Mouse (Mus musculus): ENCODE measurements around the gene Gm8947.
A peak's percentile ranks its signal among the peaks of the same experiment; 100 is the strongest.
"Not testable (repeated sequence)": the region's sequence is repeated elsewhere in the genome, so short reads cannot be mapped to it uniquely, and the experiment has no call there.

Gene Gm8947

DNA sequence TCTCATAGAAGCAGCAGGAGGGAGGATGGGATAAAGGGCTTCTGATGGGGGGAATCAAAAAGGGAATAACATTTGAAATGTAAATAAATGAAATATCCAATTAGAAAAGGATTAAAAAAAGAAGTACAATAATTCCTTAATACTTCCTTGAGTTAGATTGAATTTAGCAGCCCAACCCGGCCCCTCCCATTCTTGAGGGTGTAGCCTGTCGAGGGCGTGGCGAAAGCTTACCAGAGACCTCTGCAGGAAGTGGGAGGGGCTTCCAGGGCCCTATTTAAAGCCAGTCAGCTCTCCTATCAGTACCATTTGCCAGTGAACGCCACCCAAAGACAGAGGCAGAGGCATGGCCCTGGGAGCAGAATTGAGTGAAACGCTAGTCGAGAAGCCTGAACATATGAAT, at the start of gene Gm8947:
Gm8947 (plus strand) TSS at position 302 of the 400 bp plus-strand sequence.
- DNase-seq (ENCODE audit: low read depth): not testable (repeated sequence)

- no peak for DNase-seq (ENCODE audit: low read depth)
These were observed 47.6 kb upstream of the Gm8947 start for GRCm38 (mm10) chr1:151144471-151145146.

DNA sequence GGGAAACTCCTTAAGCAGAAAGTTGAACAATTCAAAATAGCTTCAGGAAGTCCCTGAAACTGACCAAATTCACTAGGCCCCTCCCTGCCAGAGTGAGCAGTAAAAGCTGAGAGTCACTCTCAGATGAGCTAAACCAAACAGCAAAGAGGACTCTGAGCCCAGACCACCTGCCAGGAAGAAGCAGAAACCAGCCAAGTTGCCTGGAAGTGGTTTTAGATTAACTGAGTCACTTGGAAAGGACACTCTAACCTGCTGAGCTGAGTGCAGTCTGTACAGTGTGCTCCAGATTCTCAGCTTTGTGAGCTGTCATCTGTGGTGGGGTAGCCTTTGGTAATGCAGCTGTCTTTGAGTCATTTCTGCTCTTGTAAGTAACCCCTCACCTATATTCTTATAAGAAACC, 44.4 kb upstream of the Gm8947 start:
- DNase-seq (ENCODE audit: low read depth): no peak

- DNase-seq (ENCODE audit: low read depth): no peak
These were observed 42.0 kb upstream of the Gm8947 start for GRCm38 (mm10) chr1:151150211-151150610.

- DNase-seq (ENCODE audit: low read depth): no peak
These were observed 41.1 kb upstream of the Gm8947 start for GRCm38 (mm10) chr1:151151089-151151488.

DNA sequence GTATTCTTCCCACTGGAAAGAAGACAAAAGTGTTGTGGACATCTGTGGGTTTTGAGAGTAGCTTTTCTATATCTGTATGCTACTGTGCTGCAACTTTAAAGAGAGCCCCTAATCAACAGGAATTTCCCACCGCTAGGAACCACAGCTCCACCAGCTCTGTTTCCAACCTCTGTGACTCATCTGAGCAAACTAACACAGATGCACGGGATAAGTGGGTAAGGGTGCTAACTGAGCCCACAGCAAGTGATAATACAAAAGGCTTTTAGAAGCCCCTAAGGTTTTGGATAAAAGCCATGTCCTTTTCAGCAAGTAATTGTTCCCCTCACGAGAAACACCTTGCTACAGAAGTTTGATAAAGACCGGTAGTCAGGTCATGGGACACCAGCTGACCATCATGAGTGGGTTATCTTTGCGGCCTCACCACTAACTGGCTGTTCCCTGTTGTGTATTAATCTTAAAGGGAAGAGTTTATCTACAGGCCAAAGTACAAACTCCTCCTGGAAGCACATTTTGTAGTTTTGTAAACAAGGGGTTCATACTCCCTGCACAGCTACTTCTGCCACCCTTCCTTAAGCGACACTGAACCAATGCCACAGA, 39.0 kb upstream of the Gm8947 start:
- no peak for DNase-seq (ENCODE audit: low read depth)

DNA sequence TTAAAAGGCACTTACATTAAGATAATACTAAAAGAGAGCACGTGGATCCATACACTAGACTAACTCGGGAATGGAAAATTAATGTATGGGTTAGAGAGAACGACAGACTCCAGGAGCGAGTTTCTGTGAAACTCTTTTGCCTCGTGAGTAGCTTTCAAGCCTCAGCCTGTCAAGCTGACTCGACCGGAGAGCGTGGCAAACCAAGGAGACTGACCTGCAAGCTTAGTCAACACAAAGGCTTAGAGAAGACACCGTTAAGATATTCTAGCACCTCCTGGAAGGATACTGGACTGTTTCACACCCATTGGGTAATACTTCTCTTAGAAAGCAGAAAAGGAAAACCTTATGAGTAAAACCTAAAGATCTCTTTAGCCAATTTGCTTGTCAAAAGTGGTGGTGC, 38.0 kb upstream of the Gm8947 start:
- DNase-seq (ENCODE audit: low read depth): not testable (repeated sequence)

DNA sequence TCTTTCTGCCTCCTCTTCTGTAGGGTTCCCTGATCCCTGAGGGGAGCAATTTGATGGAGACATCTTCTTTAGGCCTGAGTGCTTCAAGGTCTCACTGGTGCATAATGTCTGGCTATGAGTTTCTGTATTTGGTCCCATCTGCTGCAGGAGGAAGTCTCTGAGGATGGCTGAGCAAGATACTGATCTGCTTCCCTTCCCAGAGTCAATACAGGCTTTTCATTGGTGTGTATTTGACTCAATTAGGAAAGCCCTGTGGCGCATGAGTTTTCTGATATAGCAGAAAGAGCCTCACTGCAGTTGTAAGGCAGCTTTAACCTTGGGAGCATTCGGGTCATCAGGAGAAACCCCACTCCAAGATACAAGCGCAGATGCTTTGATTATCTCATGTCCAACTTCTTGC, 36.0 kb upstream of the Gm8947 start:
- no peak for DNase-seq (ENCODE audit: low read depth)

GRCm38 (mm10) chr1:151156777-151157632, 35.2 kb upstream of the Gm8947 start:
- no peak for DNase-seq (ENCODE audit: low read depth)

DNA sequence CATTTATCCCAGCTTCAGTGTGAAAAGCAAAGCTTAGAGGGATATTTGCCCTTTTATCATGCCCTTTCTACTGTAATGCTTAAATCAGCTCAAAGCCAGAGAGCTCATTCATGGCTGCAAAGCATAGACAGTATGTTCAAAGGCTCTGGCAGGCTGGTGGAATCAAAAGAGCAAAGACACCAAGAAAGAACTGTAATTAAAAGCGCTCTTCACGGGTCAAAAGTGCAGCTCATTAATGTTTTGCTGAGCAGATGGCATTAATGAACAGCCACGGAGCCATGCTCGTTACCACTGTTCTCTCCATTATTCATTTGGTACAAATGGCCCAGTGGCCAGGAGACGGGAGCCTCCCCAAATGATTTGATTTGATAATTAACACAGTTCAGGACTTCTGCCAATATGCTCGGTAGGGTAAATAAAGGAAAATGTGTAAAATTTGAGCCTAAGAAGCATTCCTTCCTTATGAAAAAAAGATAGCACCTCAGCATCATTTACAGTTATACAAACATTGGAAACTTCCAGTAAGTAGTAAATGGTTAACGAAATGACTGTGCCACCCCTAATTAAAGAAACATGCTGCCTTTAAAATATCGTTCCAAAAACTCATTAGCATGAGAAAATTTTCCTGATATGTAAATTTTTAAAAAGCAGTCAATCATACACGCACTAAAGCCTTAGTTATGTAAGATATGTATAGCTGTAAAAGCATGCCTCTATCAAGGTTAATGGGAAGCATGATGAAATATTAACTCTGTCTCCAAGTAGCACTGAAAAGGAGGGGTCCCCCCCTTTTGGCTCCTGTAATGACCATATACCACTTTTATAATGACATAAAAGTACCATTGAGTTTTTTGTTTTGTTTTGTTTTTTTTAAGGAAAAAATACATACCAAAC, 34.0 kb upstream of the Gm8947 start:
- DNase-seq (ENCODE audit: low read depth): no peak

DNA sequence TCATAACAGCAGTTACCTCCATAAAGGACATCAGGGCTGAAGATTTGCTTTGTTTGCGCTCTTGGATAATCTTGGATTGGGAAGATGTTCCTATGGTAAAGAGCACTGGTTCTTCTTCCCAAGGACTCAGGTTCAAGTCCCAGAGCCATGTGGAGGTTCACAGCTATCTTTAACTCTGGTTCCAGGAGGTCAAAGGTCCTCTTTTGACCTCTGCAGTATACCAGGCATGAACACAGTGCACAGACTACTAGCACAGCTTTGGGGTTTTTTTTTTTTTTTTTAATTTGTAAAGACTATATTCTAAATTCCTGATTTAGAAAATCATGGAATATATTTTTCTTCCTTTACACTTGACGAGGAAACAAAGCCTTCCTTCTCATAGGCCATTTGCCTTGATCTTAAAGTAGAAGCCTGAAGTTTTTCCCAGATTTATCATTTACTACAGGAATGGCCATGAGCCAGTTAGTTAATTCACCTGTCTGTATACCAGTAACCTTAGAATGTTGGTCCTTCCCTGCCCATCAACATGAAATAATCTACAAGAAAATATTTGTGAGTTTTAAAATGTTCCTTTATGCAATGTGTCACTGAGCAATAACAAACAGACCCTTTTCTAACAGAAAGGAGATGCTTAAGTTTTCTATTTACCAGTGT, 33.2 kb upstream of the Gm8947 start:
- DNase-seq (ENCODE audit: low read depth): no peak

- DNase-seq (ENCODE audit: low read depth): no peak
These were observed 26.1 kb upstream of the Gm8947 start for GRCm38 (mm10) chr1:151166031-151166430.

DNA sequence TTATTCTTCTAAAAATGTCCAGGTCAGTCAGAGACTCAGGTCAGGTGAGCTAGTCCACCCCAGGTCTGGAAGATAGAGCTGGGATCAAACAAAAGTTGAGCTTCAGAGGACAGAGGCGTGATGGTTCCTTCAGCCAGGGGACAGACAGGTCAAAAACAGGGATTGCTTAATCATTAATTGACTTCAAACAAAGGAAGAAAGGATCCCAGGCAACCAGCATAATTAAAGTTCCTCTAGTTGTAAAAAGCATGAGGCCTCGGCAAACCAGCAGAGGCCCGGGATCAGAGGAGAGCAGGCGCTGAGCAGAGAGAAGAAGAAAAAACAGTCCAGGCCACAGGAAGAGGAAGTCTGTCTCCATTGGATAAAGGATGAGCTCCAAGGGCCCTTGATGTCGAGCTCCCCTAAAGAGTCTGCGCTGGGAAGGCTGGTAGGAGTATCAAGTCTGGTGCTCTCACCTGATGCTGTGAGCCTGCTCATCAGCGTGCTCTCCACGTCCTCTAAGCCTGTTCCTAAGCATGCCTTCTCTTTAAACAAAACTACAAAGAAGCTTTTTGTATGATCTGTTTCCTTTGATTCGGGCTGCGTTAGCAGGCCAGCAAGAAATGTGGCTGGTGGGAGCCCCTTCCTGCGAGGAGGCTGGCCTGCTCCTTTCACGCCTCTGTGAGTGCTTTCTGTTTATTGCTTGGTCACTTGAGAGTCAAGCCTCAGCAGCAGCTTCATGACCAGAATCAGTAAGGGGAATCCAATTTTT, 24.7 kb upstream of the Gm8947 start:
- DNase-seq (ENCODE audit: low read depth): no peak

DNA sequence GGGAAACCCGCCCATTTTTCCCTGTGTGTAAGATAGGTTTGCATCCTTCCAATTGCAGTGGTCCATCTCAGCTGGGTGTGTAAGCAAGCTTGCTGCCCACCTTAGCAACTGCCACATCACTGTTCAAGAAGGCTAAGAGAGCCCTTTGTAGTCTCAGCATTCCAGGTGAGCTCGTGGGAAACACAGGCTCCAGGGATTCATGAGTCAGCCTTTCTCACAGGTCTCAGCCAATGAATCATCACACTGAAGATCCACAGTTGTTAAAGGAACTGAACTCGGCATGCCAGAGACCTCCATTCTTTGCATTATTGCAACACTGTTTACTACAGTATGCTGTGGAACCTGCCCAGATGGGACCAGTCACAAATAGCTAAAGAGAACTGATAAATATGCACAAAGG, 23.5 kb upstream of the Gm8947 start:
- no peak for DNase-seq (ENCODE audit: low read depth)

DNA sequence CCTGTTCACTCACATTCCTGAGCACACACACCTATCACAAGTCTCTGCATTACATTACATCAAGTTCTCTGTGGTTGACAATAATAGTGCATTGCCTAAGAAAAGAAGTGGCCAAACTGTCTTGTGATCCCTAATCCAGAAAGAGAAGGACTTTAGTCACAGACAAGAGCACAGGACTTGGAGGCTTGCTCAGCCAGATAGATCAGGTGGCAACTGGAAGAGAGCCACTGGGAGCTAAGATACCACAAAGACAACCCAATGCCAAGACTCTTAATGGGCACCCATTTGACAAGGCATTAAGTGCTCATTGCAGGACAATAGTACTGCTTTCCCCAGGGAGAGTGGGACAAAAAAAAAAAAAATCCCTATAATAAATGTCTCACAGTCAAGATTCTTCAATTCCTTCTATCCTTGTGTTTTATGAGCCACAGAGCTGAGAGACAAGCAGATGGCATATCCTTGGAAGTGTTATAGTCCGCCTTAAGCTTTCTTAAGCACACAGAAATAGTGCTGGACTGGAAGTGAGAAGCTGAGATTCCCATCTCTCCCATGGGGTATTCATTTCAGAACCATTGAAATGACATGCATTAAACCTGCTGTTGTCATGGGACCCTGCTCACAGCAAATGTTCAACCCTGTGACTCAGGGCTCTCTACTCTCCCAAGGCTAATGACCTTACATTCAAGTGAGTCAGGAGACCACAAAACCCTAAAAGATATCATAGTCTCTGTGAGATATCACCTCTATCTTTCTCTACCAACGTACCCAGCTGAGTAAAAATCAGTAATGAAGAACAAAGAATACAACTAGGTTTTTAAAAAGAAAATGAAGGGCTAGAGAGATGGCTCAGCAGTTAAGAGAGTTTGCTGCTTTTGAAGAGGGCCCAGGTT, 20.4 kb upstream of the Gm8947 start:
- DNase-seq (ENCODE audit: low read depth): no peak

- peak; percentile 34 for DNase-seq (ENCODE audit: low read depth)
These were observed 14.9 kb upstream of the Gm8947 start for GRCm38 (mm10) chr1:151177030-151177936.

- no peak for DNase-seq (ENCODE audit: low read depth)
These were observed 14.3 kb upstream of the Gm8947 start for GRCm38 (mm10) chr1:151177937-151178271.

DNA sequence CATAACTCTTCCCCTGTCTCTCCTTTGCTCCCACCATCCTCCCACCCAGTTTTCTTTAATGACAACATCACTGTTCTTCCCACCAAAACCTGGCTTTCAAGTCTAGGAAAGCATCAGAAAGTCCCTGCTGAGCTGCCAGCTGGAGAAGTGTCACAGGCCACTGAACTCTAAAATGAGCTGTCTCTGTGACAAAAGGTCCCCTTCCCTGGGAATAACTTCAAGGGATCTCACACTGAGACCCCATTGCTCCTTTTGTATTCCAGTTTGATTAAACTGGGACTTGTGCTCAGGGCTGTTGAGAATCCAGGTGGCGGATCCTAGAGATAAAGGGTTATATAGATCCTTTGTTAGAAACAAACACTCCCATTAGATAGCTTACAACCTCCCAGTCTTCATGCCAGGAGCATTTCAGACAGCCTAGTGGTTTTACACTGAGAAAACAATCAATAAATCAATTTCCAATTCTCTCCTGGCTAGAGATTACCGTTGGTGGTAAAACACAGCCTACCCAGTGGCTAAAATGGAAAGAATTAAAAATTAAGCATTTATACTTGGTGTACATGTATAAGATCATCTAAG, 13.6 kb upstream of the Gm8947 start:
- no peak for DNase-seq (ENCODE audit: low read depth)

Data from c-Kit-positive CD71-negative TER-119-negative erythroid progenitor cells, embryonic 14.5 days (primary cell).